Mouse (Mus musculus): ENCODE data around the gene Babam2. TPM values are rescaled to one million over a fixed set of nuclear protein-coding genes. Genes with fewer than 3 reads are reported as not detected.

Babam2 gene
- polyA plus RNA-seq, 1 experiment from 2014 or later, result 54.7 TPM

DNA sequence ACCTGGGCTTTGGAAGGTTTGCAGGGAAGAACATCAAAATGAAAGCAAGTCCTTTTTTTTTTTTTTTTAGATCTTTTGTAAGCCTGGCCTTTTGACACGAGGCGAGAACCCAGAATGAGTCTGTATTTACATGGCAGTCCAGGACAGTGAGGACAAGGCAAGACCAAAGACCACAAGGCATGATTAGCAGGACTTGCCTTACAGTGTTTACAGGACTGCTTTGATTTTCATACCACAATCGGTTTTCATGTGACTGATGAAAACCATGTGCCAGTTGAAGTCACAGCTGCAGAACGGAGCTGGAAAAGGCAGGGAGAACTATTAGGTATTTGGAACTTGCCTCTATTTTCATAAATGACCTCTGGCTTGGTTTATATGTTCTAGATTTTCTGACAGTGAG, 381.5 kb downstream of the Babam2 start:
- no peak overlapping the region for H3K27ac ChIP-seq (ENCODE audit: low read length)
- no peaks in the 10 kb centered on the region for H3K36me3 ChIP-seq (ENCODE audit: control insufficient read depth, insufficient read depth, low read length)
- H3K4me2 ChIP-seq (ENCODE audit: low read length), result no peak overlapping the region
- H3K4me3 ChIP-seq (ENCODE audit: low read depth, low read length), result no peak overlapping the region
- no peaks in the 10 kb centered on the region for H3K9me3 ChIP-seq (replicated peaks; ENCODE audit: control insufficient read depth, low read length, poor library complexity, severe bottlenecking)
- no peak overlapping the region for H3K9ac ChIP-seq (ENCODE audit: low read depth, low read length)
- no peak for ATAC-seq
- H3K4me1 ChIP-seq (ENCODE audit: control insufficient read depth, insufficient read depth, low read length), result no peaks in the 10 kb centered on the region
- WGBS, result 85% methylated on average over 4 of the region's 4 CpGs
- H3K27me3 ChIP-seq (ENCODE audit: control insufficient read depth, insufficient read depth, low read depth, low read length), result no peaks in the 10 kb centered on the region

DNA sequence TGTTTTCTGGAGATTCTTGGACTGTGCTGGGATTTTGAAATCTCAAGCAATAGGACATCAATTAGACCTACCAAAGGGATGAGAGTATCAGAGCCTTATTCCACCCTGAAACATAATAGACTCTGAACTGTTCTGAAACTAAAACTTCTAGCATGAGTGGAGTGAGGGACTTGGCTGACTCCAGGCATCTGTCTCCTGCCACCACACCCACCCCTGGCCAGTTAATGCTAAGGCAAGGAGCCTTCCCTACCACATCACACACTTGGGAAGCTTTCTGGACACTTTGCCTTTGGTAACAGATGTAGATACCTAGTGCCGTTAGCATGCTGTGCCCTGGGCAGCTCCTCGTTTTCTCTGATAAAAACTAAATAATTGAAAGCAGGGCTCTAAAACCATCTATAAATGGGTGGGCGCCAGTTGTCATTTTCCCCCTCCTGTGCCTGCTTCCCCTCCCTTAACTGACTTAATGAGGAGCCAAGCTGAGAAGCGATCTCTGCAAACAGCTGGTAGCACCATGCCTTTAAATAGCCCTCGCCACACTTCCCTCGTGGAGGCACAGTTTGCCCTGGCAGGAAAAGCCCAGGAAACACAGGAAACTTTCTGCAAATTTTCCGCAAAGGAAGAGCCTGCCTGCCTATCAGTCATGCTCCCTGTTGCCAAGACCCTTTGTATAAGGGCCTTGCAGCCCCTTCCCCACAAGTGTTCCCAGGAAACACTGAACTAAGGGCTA, 383.2 kb downstream of the Babam2 start:
- WGBS, result 32% methylated on average over 7 of the region's 7 CpGs
- Histone ChIP-seq H3K9me3 (replicated peaks; ENCODE audit: control insufficient read depth, low read length, poor library complexity, severe bottlenecking) (no peaks in the 10 kb centered on the region), H3K4me3 (ENCODE audit: low read depth, low read length) (no peak overlapping the region), H3K36me3 (ENCODE audit: control insufficient read depth, insufficient read depth, low read length) (no peaks in the 10 kb centered on the region), H3K27ac (ENCODE audit: low read length) (no peak overlapping the region), H3K9ac (ENCODE audit: low read depth, low read length) (no peak overlapping the region), H3K27me3 (ENCODE audit: control insufficient read depth, insufficient read depth, low read depth, low read length) (no peaks in the 10 kb centered on the region), H3K4me2 (ENCODE audit: low read length) (no peak overlapping the region), H3K4me1 (ENCODE audit: control insufficient read depth, insufficient read depth, low read length) (no peaks in the 10 kb centered on the region)
- no peak for ATAC-seq

DNA sequence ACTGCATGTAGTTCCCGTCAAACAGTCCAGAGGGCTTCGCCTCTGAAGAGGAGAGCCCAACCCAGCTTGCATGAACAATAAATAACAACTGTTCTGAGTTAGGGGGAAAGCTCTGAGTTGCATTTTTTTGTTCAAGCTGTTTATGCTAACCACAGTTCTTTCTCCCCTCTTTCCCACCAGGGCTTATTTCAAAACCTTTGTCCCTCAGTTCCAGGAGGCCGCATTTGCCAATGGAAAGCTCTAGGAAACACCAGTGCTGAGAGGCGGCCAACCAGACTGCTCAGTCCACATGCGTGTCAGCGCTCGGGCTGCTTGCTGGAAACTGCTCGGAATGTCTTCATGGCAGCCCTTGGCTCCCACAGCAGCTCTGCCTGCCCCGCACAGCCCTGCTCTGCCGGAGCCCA, 386.9 kb downstream of the Babam2 start:
- Histone ChIP-seq H3K4me1 (ENCODE audit: control insufficient read depth, insufficient read depth, low read length) (no peaks in the 10 kb centered on the region), H3K4me3 (ENCODE audit: low read depth, low read length) (no peak overlapping the region), H3K27me3 (ENCODE audit: control insufficient read depth, insufficient read depth, low read depth, low read length) (no peaks in the 10 kb centered on the region), H3K9ac (ENCODE audit: low read depth, low read length) (no peak overlapping the region), H3K4me2 (ENCODE audit: low read length) (no peak overlapping the region), H3K36me3 (ENCODE audit: control insufficient read depth, insufficient read depth, low read length) (no peaks in the 10 kb centered on the region), H3K27ac (ENCODE audit: low read length) (no peak overlapping the region), H3K9me3 (replicated peaks; ENCODE audit: control insufficient read depth, low read length, poor library complexity, severe bottlenecking) (no peaks in the 10 kb centered on the region)
- ATAC-seq, result no peak
- WGBS, result 81% methylated on average over 10 of the region's 10 CpGs

GRCm38 (mm10) chr5:32085566-32085965, 388.1 kb downstream of the Babam2 start:
- H3K4me3 ChIP-seq (ENCODE audit: low read depth, low read length), result no peak overlapping the region
- H3K27me3 ChIP-seq (ENCODE audit: control insufficient read depth, insufficient read depth, low read depth, low read length), result no peaks in the 10 kb centered on the region
- 79% methylated on average over 2 of the region's 2 CpGs for WGBS
- ATAC-seq, result no peak
- no peaks in the 10 kb centered on the region for H3K4me1 ChIP-seq (ENCODE audit: control insufficient read depth, insufficient read depth, low read length)
- no peaks in the 10 kb centered on the region for H3K9me3 ChIP-seq (replicated peaks; ENCODE audit: control insufficient read depth, low read length, poor library complexity, severe bottlenecking)
- no peaks in the 10 kb centered on the region for H3K36me3 ChIP-seq (ENCODE audit: control insufficient read depth, insufficient read depth, low read length)
- no peak overlapping the region for H3K4me2 ChIP-seq (ENCODE audit: low read length)
- no peak overlapping the region for H3K9ac ChIP-seq (ENCODE audit: low read depth, low read length)
- no peak overlapping the region for H3K27ac ChIP-seq (ENCODE audit: low read length)

GRCm38 (mm10) chr5:32085971-32086370, 388.5 kb downstream of the Babam2 start:
- ATAC-seq, result no peak
- no peak overlapping the region for H3K4me2 ChIP-seq (ENCODE audit: low read length)
- 95% methylated on average over 2 of the region's 2 CpGs for WGBS
- H3K9me3 ChIP-seq (replicated peaks; ENCODE audit: control insufficient read depth, low read length, poor library complexity, severe bottlenecking), result no peaks in the 10 kb centered on the region
- H3K36me3 ChIP-seq (ENCODE audit: control insufficient read depth, insufficient read depth, low read length), result no peaks in the 10 kb centered on the region
- no peaks in the 10 kb centered on the region for H3K4me1 ChIP-seq (ENCODE audit: control insufficient read depth, insufficient read depth, low read length)
- H3K27ac ChIP-seq (ENCODE audit: low read length), result no peak overlapping the region
- no peak overlapping the region for H3K9ac ChIP-seq (ENCODE audit: low read depth, low read length)
- H3K27me3 ChIP-seq (ENCODE audit: control insufficient read depth, insufficient read depth, low read depth, low read length), result no peaks in the 10 kb centered on the region
- no peak overlapping the region for H3K4me3 ChIP-seq (ENCODE audit: low read depth, low read length)

GRCm38 (mm10) chr5:32086526-32087090, 389.1 kb downstream of the Babam2 start:
- Histone ChIP-seq H3K9ac (ENCODE audit: low read depth, low read length) (no peak overlapping the region), H3K4me3 (ENCODE audit: low read depth, low read length) (no peak overlapping the region), H3K4me2 (ENCODE audit: low read length) (no peak overlapping the region), H3K36me3 (ENCODE audit: control insufficient read depth, insufficient read depth, low read length) (no peaks in the 10 kb centered on the region), H3K9me3 (replicated peaks; ENCODE audit: control insufficient read depth, low read length, poor library complexity, severe bottlenecking) (no peaks in the 10 kb centered on the region), H3K4me1 (ENCODE audit: control insufficient read depth, insufficient read depth, low read length) (no peaks in the 10 kb centered on the region), H3K27ac (ENCODE audit: low read length) (no peak overlapping the region), H3K27me3 (ENCODE audit: control insufficient read depth, insufficient read depth, low read depth, low read length) (no peaks in the 10 kb centered on the region)
- ATAC-seq, result no peak
- WGBS, result 85% methylated on average over 6 of the region's 6 CpGs

- no peak overlapping the region for H3K4me3 ChIP-seq (ENCODE audit: low read depth, low read length)
- H3K27ac ChIP-seq (ENCODE audit: low read length), result no peak overlapping the region
- no peaks in the 10 kb centered on the region for H3K9me3 ChIP-seq (replicated peaks; ENCODE audit: control insufficient read depth, low read length, poor library complexity, severe bottlenecking)
- no peak overlapping the region for H3K4me2 ChIP-seq (ENCODE audit: low read length)
- 66% methylated on average over 5 of the region's 5 CpGs for WGBS
- H3K27me3 ChIP-seq (ENCODE audit: control insufficient read depth, insufficient read depth, low read depth, low read length), result no peaks in the 10 kb centered on the region
- no peaks in the 10 kb centered on the region for H3K4me1 ChIP-seq (ENCODE audit: control insufficient read depth, insufficient read depth, low read length)
- H3K9ac ChIP-seq (ENCODE audit: low read depth, low read length), result no peak overlapping the region
- H3K36me3 ChIP-seq (ENCODE audit: control insufficient read depth, insufficient read depth, low read length), result no peaks in the 10 kb centered on the region
- no peak for ATAC-seq
Measured at GRCm38 (mm10) chr5:32089481-32089880, 392.0 kb downstream of the Babam2 start.

DNA sequence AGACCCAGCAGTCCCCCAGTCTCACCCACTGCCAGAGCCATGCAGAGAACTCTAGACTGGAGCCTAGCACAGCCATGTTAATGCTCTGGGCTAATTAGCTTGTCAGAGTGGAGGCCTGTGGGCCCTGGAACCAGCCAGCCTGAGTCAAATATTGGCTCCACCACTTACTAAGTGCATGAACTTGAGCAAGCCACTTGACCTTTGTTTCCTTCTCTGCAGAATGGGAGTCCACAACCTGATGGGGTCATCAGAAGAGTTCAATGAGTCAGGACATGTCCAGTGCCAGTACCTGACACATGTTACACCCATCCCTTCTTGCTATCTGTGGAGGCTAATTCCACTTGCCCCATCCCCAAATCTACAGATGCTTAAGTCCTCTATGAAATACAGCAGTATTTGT, 394.8 kb downstream of the Babam2 start:
- H3K27me3 ChIP-seq (ENCODE audit: control insufficient read depth, insufficient read depth, low read depth, low read length), result no peaks in the 10 kb centered on the region
- no peak overlapping the region for H3K9ac ChIP-seq (ENCODE audit: low read depth, low read length)
- H3K9me3 ChIP-seq (replicated peaks; ENCODE audit: control insufficient read depth, low read length, poor library complexity, severe bottlenecking), result no peaks in the 10 kb centered on the region
- H3K4me3 ChIP-seq (ENCODE audit: low read depth, low read length), result no peak overlapping the region
- no peaks in the 10 kb centered on the region for H3K36me3 ChIP-seq (ENCODE audit: control insufficient read depth, insufficient read depth, low read length)
- ATAC-seq, result no peak
- no peak overlapping the region for H3K27ac ChIP-seq (ENCODE audit: low read length)
- no peak overlapping the region for H3K4me2 ChIP-seq (ENCODE audit: low read length)
- H3K4me1 ChIP-seq (ENCODE audit: control insufficient read depth, insufficient read depth, low read length), result no peaks in the 10 kb centered on the region

DNA sequence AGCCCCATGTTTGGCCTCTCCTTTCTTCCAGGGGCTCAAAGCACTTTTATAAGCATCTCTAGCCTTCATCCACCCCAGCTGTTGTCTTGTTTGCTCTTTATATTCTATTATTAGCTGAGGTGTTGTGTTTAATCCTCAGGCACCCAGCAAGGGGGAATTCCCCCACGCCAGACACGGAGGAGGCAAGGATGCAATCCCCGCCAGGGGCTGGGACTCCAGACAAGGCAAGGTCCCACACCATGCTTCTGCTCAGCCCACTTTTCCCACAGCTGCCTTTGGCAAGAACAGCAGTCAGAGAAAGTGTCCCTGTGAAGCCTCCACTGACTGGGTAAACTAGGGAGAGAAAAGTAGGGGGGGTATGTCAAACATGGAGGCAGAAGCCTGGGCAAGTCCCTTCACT, 401.2 kb downstream of the Babam2 start:
- Histone ChIP-seq H3K4me3 (ENCODE audit: low read depth, low read length) (no peak overlapping the region), H3K27ac (ENCODE audit: low read length) (no peak overlapping the region), H3K4me1 (ENCODE audit: control insufficient read depth, insufficient read depth, low read length) (no peaks in the 10 kb centered on the region), H3K27me3 (ENCODE audit: control insufficient read depth, insufficient read depth, low read depth, low read length) (no peaks in the 10 kb centered on the region), H3K36me3 (ENCODE audit: control insufficient read depth, insufficient read depth, low read length) (no peaks in the 10 kb centered on the region), H3K9ac (ENCODE audit: low read depth, low read length) (no peak overlapping the region), H3K4me2 (ENCODE audit: low read length) (no peak overlapping the region), H3K9me3 (replicated peaks; ENCODE audit: control insufficient read depth, low read length, poor library complexity, severe bottlenecking) (no peaks in the 10 kb centered on the region)
- ATAC-seq, result no peak
- WGBS, result 58% methylated on average over 3 of the region's 3 CpGs
